Mouse (Mus musculus) c-Kit-negative CD71-positive TER-119-positive erythroid progenitor cells, embryonic 14.5 days (primary cell): Measurements from ENCODE around the gene 4921536K21Rik.

Source experiments
- DNase-seq: peaks from one replicate; pipeline ENCODE4 v3.0.0-alpha.2; 2013; ENCODE audit warnings: low read depth, low spot score

Gene 4921536K21Rik

GRCm38 (mm10) chr11:3855846-3856245, 39.1 kb downstream of the 4921536K21Rik start:
- no peak for DNase-seq

GRCm38 (mm10) chr11:3854156-3854555, 40.7 kb downstream of the 4921536K21Rik start:
- DNase-seq = no peak

- no peak for DNase-seq
Observed at GRCm38 (mm10) chr11:3853481-3854034, 41.3 kb downstream of the 4921536K21Rik start.

DNA sequence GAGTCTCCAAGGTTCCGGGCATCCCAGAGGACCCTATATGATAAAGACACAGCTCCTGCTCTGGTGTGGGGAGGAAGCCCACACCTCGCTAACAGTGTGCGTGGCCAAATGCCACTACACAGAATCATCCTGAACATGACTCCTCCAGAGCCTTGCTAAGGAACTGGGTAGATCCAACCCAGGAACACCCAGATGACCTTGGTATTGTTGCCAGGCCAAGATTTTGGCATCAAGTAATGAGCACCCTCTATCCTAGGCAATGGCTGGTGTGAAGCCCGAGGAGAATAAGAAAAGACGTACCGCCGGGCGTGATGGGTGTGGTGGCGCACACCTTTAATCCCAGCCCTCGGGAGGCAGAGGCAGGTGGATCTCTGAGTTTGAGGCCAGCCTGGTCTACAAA, 41.9 kb downstream of the 4921536K21Rik start:
- no peak for DNase-seq

DNA sequence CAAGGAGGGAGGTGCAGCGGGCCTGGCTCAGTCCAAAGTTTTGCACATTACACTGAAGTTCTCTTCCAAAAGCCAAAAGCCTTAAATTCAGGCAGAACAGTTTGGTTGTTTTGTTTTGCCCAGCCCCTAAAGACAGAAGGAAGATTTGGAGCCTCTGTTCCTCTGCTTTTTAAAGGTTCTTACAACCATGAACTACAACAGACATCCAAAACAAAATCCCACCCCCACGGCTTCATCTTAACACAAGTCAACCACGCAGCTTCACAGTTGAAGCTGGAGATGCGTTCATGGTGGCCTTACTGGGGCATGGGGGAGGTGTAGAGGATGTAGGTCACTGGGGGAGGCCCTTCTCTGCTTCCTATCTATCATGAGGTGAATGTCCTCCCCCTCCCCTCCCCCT, 43.0 kb downstream of the 4921536K21Rik start:
- no peak for DNase-seq

DNA sequence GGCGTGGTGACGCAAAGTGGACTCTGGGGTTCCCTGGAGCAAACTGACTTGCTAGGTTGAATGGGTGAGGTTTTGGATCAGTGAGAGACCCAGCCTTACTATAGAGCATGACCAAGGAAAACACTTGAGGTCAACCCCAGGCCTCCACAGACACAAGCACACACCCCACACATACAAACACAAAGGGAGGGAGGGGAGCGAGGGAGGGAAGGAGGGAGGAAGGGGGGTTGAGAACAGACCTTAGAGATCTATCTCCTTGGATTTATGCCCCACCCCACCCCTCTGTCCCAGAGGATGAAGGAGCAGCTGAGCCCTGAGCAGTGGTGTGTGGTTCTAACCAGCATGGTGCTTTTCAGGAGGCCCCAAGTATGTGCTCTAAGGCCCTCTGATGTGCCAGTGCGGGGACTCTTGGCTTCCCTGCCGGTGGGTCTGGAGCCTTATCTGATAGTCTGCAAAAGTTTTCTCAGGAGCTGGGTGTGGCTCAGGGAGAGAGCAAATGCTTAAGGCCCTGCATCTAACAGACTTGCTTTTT, 44.1 kb downstream of the 4921536K21Rik start:
- DNase-seq = no peak

GRCm38 (mm10) chr11:3850315-3850614, 44.6 kb downstream of the 4921536K21Rik start:
- no peak for DNase-seq

DNA sequence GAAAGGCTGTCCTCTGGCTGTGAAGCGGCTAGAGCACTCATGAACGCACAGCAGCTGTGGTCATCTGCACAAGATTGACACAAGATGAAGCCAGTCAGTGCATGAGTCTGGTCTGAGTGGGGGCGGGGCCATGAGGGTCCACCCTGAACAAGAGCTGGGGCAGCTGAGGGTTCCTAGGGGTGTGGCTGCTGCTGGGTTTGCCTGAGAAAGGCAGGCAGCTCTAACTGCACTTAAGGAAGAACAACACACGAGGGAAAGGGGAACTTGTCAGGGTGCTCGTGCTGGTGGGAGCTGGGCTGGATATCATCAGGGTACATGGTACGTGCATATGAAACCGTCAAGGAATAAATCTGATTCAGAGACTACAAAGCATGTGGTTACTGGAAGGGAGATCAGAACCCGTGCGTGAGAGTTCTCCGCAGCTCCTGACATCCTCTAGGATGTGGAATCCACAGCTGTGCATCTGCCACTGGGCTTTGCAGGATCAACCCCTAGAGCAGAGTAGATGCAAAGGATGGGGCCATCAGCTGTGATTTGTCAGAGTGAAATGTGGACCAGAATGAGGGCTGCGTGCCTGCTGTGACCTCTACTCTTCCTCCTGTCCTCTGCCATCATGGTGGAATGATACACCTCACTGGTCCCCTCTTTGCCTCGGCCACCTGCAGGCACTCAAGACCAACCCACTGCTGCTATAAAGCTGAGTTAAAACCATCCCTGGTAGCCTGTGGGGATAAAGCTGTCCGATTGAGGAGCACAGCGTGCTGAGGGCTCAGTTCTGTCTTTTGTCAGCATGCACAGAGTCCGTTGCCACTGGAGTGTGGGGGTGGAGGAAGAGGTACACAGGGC, 45.2 kb downstream of the 4921536K21Rik start:
- no peak for DNase-seq

GRCm38 (mm10) chr11:3846351-3846750, 48.5 kb downstream of the 4921536K21Rik start:
- no peak for DNase-seq

GRCm38 (mm10) chr11:3843943-3844734, 50.8 kb downstream of the 4921536K21Rik start:
- no peak for DNase-seq
